Mouse (Mus musculus) E14TG2a.4 (cell line): ENCODE data around the gene Pmvk.

Experiments used
- CTCF ChIP-seq: conservative IDR thresholded peaks from 2 replicates; pipeline ENCODE4 v1.5.1; 2014; ENCODE audit warnings: low read length
- POU5F1 ChIP-seq: IDR thresholded peaks from 2 replicates; pipeline ENCODE4 v1.6.1; 2014; ENCODE audit warnings: low read length, borderline replicate concordance

DNA sequence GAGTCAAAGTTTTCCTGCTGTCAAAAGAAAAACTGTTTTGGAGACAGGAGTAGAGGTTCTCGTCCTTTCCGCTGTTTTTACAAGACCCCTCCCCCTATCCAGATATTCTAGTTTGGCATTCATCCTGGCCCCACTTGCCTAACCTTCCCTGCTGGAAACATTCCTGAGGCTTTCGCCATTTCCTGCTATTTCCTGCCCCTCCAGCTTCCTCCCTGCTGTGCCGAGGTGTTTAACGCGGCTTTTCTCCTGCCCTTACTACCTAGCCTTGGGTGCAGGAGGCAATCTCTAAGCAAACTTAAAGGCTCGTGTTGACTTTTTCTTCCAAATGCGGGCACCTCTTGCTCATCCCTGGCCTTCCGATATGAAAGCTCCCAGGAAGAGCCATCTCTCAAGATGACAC, 34.8 kb upstream of the Pmvk start:
- TF ChIP-seq CTCF: no peak
- TF ChIP-seq POU5F1: no peak
